ENCODE assay signal across 8 mouse cellular contexts in the genomic region with DNA sequence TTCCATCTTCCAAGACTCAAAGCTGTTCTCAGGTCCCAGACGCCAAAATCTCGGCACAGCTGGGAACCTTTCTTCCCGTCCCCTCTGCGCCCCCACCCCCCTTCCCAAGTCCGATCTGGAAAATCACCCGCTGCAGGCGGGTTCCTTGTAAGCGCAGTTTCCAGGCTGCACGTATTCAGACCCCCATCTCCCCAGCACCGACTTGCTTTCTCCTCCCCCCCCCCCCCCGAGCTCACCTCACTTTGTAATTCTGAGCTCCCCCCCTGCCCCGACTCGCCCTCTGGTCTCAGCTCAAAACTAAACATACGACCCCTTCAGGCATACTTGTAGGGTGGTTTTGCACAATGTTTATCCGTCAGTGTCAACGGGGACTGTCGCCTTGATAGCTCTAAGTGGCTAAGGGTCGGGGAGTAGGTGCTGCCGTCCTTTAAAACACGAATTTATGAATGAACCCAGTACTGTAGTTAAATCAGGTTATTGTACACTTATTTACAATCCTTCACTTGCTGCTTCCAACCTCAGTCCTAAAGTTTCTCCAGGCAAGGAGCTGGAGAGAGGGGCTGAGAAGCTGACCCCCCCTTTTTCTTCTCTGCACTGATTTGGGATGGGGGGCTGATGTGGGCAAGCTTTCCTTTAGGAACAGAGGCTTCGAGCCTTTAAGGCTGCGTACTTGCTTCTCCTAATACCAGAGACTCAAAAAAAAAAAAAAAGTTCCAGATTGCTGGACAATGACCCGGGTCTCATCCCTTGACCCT. TPM values are rescaled to one million over a fixed set of nuclear protein-coding genes. Genes with fewer than 3 reads are reported as not detected.
DNase-seq lines count a peak whose midpoint lies in the region; ATAC-seq and TF ChIP-seq lines count a peak whose summit lies in the region.

No protein-coding gene starts in this region.

- no peaks in the 10 kb centered on the region for H3K36me3 ChIP-seq in thymus, adult 2 months (ENCODE audit: control insufficient read depth, insufficient read depth, low read length)
- peaks cover 8% of the 10 kb centered on the region; the same call in 1 of the 2 replicates for H3K36me3 ChIP-seq in intestine, postnatal 0 days (ENCODE audit: control insufficient read depth, insufficient read depth)
- H3K36me3 ChIP-seq in neural tube, embryonic 13.5 days, result no peaks in the 10 kb centered on the region

- H3K27me3 ChIP-seq in thymus, adult 2 months (ENCODE audit: control insufficient read depth, insufficient read depth, low read length), result peaks cover 16% of the 10 kb centered on the region
- H3K27me3 ChIP-seq in intestine, postnatal 0 days (replicated peaks; ENCODE audit: control insufficient read depth, insufficient read depth, low read length), result no peaks in the 10 kb centered on the region
- peaks cover 28% of the 10 kb centered on the region for H3K27me3 ChIP-seq in neural tube, embryonic 13.5 days

- peak overlapping the region; percentile 90 for H3K4me2 ChIP-seq in intestine, postnatal 0 days (replicated peaks; ENCODE audit: low read depth)
- H3K4me2 ChIP-seq in neural tube, embryonic 13.5 days, result peak overlapping the region; percentile 99

- 1% methylated on average over 23 of the region's 23 CpGs for whole genome bisulfite sequencing in thymus, adult 2 months
- WGBS in intestine, postnatal 0 days, result under 1% methylated on average over 22 of the region's 23 CpGs
- WGBS in neural tube, embryonic 13.5 days, result under 1% methylated on average over 21 of the region's 23 CpGs

- H3K4me1 ChIP-seq in thymus, adult 2 months (replicated peaks; ENCODE audit: control insufficient read depth, insufficient read depth, low read length), result peaks cover 23% of the 10 kb centered on the region
- 0 out of 2 replicates have a peak, but pooled peaks cover 11% of the 10 kb centered on the region for H3K4me1 ChIP-seq in intestine, postnatal 0 days (replicated peaks; ENCODE audit: control insufficient read depth, insufficient read depth, low read length)
- H3K4me1 ChIP-seq in neural tube, embryonic 13.5 days (replicated peaks), result peaks cover 45% of the 10 kb centered on the region

- H3K9ac ChIP-seq in intestine, postnatal 0 days (ENCODE audit: low read depth, low read length), result peak overlapping the region; percentile 84
- peak overlapping the region; percentile 68 for H3K9ac ChIP-seq in neural tube, embryonic 13.5 days

- H3K27ac ChIP-seq in thymus, adult 2 months (ENCODE audit: control insufficient read depth, insufficient read depth, low read length), result no peak overlapping the region
- peak overlapping the region; percentile 91 for H3K27ac ChIP-seq in intestine, postnatal 0 days (ENCODE audit: low read depth, low read length)
- 0 out of 2 replicates have a peak overlapping the region, but pooled peaks have one; percentile 38 for H3K27ac ChIP-seq in neural tube, embryonic 13.5 days (replicated peaks)

- TF ChIP-seq POLR2A in thymus, adult 2 months (IDR thresholded peaks at IDR 0.05; ENCODE audit: control insufficient read depth, extremely low read depth, insufficient read depth, low read length, poor library complexity), result no peak

- TF ChIP-seq CTCF in thymus, adult 2 months (IDR thresholded peaks at IDR 0.05; ENCODE audit: borderline replicate concordance, control insufficient read depth, extremely low read depth, insufficient read depth, low read length, poor library complexity), result no peak
- peak; percentile 38 for TF ChIP-seq CTCF in intestine, postnatal 0 days (IDR thresholded peaks at IDR 0.05; ENCODE audit: low read depth)

- 0 out of 2 replicates have a peak, but pooled peaks have one; percentile 0 for ATAC-seq in intestine, postnatal 0 days
- peak; percentile 13; the same call in 1 of the 2 replicates for ATAC-seq in neural tube, embryonic 13.5 days (ENCODE audit: low read depth)
- ATAC-seq in megakaryocyte progenitor cell, adult 5-6 weeks (replicated peaks; ENCODE audit: poor library complexity), result no peak

- DNase-seq in cerebellum, postnatal 14 days, result peak; percentile 30 to 40
- DNase-seq in cerebellum, adult 11 months, result no peak
- DNase-seq in thymus, adult 2 months, result no peak
- DNase-seq in thymus, postnatal 14 days, result no peak
- DNase-seq in right cerebral cortex, postnatal 36 days (ENCODE audit: low spot score in 2 of 2), result no peak

- H3K4me3 ChIP-seq in thymus, adult 2 months (ENCODE audit: control insufficient read depth, insufficient read depth, low read length), result peak overlapping the region; percentile 74
- peak overlapping the region; percentile 80 for H3K4me3 ChIP-seq in intestine, postnatal 0 days (ENCODE audit: low read depth, low read length)
- peak overlapping the region; percentile 52 for H3K4me3 ChIP-seq in neural tube, embryonic 13.5 days

- H3K9me3 ChIP-seq in intestine, postnatal 0 days (ENCODE audit: control insufficient read depth), result no peaks in the 10 kb centered on the region
- H3K9me3 ChIP-seq in neural tube, embryonic 13.5 days, result no peaks in the 10 kb centered on the region

RNA-seq across cellular contexts. Expression of a gene that starts 0.9 kb away (rescaled TPM):
- polyA plus RNA-seq in thymus, adult 2 months (2012; rRNA removed), result 12.1 and 12.6 TPM in 2 replicates
- 22.4 and 27.1 TPM in 2 replicates for polyA plus RNA-seq in intestine, postnatal 0 days (2015; fragmentation: Nextera tagmentation; extraction: Ambion mirVana)
- polyA plus RNA-seq in neural tube, embryonic 13.5 days (2015; fragmentation: Nextera tagmentation; extraction: Ambion mirVana), result 1.9 and 2.8 TPM in 2 replicates
- total RNA-seq in megakaryocyte progenitor cell, adult 5-6 weeks (2015), result 94.5 and 144 TPM in 2 replicates
- total RNA-seq in megakaryocyte progenitor cell, adult 5-6 weeks (2017), result 72.4 and 111 TPM in 2 replicates

Comparison
In these comparisons a context has a peak if more than half of its experiments do, and no peak if none do; other contexts are left out.
1. DNase-seq: peak in cerebellum, postnatal 14 days (2 of 2); none in cerebellum, adult 11 months (single experiment), thymus, adult 2 months (single experiment), thymus, postnatal 14 days (single experiment) and right cerebral cortex, postnatal 36 days (0 of 2).
2. Peak in every context shown above with its lines, with median percentiles within 50 percentile points of each other: H3K4me3 ChIP-seq.